In the genomic region with DNA sequence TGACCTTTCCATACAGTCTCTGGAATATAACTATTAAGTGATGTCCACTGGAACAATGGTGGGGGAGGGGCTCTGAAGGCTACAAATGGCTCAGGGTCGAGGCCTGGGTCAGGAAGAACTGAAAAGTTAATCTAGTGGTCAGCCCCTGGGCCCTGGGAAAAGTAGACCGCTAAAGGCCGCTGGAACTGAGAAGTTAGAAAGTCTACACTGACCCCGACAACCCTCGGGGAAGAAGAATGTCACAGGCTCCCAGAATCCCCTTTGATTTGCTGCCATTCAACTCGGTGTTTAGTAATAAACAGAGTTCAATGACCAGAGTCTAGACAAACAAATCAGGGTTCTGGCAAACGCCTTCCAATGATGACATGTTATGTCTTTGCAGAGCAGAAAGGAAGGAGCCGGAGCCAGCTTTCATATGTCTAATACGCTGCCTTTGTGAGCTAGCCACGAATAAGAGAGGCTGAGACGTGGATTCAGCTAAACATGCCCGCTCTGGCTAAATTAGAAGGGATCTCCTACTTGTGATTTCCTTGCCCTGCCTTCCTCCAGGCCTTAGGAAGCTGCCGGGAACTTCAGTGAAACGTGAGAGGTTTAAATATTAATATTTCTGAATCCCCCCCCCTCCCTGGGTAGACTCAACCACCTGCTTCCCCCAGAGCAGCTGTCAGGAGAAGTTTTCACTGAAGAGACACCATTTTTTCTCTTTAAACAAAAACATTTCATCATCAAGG, we compare ENCODE assay signal across 10 mouse cellular contexts.
DNase-seq lines count a peak whose midpoint lies in the region; ATAC-seq and TF ChIP-seq lines count a peak whose summit lies in the region.
"Had no signal": no experiment of that assay in that cellular context is flagged by ENCODE, and none has a peak within 500 bp of the region (broad histone marks: within the 10 kb centered on the region; RNA-seq: fewer than 3 reads in every experiment).

No protein-coding gene starts in this region.

- H3K9me3 ChIP-seq in kidney, embryonic 16.5 days (ENCODE audit: low read length): no peaks in the 10 kb centered on the region
- H3K9me3 ChIP-seq in embryonic facial prominence, embryonic 14.5 days (ENCODE audit: control insufficient read depth, low read length): no peaks in the 10 kb centered on the region
- no peaks in the 10 kb centered on the region for H3K9me3 ChIP-seq in lung, embryonic 14.5 days (ENCODE audit: low read depth, low read length)

- H3K9ac ChIP-seq in kidney, embryonic 16.5 days (replicated peaks; ENCODE audit: low read length): no peak overlapping the region
- H3K9ac ChIP-seq in embryonic facial prominence, embryonic 14.5 days (ENCODE audit: low read depth, low read length): no peak overlapping the region
- 0 out of 2 replicates have a peak overlapping the region, but pooled peaks have one; percentile 13 for H3K9ac ChIP-seq in lung, embryonic 14.5 days

- no peaks in the 10 kb centered on the region for H3K36me3 ChIP-seq in kidney, embryonic 16.5 days (ENCODE audit: insufficient read depth, low read length)
- no peaks in the 10 kb centered on the region for H3K36me3 ChIP-seq in embryonic facial prominence, embryonic 14.5 days (ENCODE audit: control insufficient read depth, insufficient read depth, low read length)
- no peaks in the 10 kb centered on the region for H3K36me3 ChIP-seq in lung, embryonic 14.5 days (ENCODE audit: insufficient read depth)

- TF ChIP-seq CTCF in lung, embryonic 14.5 days (IDR thresholded peaks at IDR 0.05; ENCODE audit: low read depth): no peak

- H3K4me2 ChIP-seq in kidney, embryonic 16.5 days (replicated peaks; ENCODE audit: low read depth, low read length): no peak overlapping the region
- no peak overlapping the region for H3K4me2 ChIP-seq in embryonic facial prominence, embryonic 14.5 days (ENCODE audit: low read depth, low read length)
- H3K4me2 ChIP-seq in lung, embryonic 14.5 days: no peak overlapping the region

- H3K27ac ChIP-seq in kidney, embryonic 16.5 days (ENCODE audit: low read length): no peak overlapping the region
- H3K27ac ChIP-seq in embryonic facial prominence, embryonic 14.5 days (replicated peaks; ENCODE audit: low read depth, low read length): no peak overlapping the region
- H3K27ac ChIP-seq in lung, embryonic 14.5 days (ENCODE audit: low read depth): peak overlapping the region; percentile 84

- no peak for ATAC-seq in kidney, embryonic 16.5 days (ENCODE audit: low FRiP score, low TSS enrichment)
- 0 out of 2 replicates have a peak, but pooled peaks have one; percentile 47 for ATAC-seq in embryonic facial prominence, embryonic 14.5 days (ENCODE audit: low read depth)
- ATAC-seq in lung, embryonic 14.5 days (ENCODE audit: insufficient read depth): peak; percentile 83
- no peak for ATAC-seq in megakaryocyte-erythroid progenitor cell, adult 5-6 weeks (replicated peaks; ENCODE audit: low FRiP score, low TSS enrichment, poor library complexity, severe bottlenecking)

- peaks cover 14% of the 10 kb centered on the region for H3K4me1 ChIP-seq in kidney, embryonic 16.5 days (ENCODE audit: insufficient read depth, low read length)
- 0 out of 2 replicates have a peak, but pooled peaks cover 3% of the 10 kb centered on the region for H3K4me1 ChIP-seq in embryonic facial prominence, embryonic 14.5 days (ENCODE audit: control insufficient read depth, insufficient read depth, low read length)
- peaks cover 15% of the 10 kb centered on the region for H3K4me1 ChIP-seq in lung, embryonic 14.5 days (ENCODE audit: insufficient read depth)

- peak; percentile 13 to 16 for DNase-seq in kidney, postnatal 36 days
- DNase-seq in embryonic facial prominence, embryonic 14.5 days (ENCODE audit: low spot score): peak; percentile 42
- DNase-seq in lung, embryonic 14.5 days: peak; percentile 92
- DNase-seq in neural tube, embryonic 10.5 days (ENCODE audit: extremely low spot score, low spot score): peak; percentile 37
- DNase-seq in spleen, postnatal 4 days (ENCODE audit: low spot score in 2 of 2): no peak
- DNase-seq in adrenal gland, adult (ENCODE audit: inconsistent age in 2 of 2, low spot score in 1 of 2): no peak
- DNase-seq: gastrocnemius, postnatal 25 days; heart, postnatal 4 days had no signal

- H3K27me3 ChIP-seq in kidney, embryonic 16.5 days (ENCODE audit: insufficient read depth, low read length): no peaks in the 10 kb centered on the region
- H3K27me3 ChIP-seq in embryonic facial prominence, embryonic 14.5 days (replicated peaks; ENCODE audit: control insufficient read depth, insufficient read depth, low read length): no peaks in the 10 kb centered on the region
- H3K27me3 ChIP-seq in lung, embryonic 14.5 days (ENCODE audit: insufficient read depth, low read length): no peaks in the 10 kb centered on the region

- 52% methylated on average over 14 of the region's 14 CpGs for WGBS in kidney, embryonic 16.5 days
- WGBS in embryonic facial prominence, embryonic 14.5 days: 37% methylated on average over 14 of the region's 14 CpGs
- WGBS in lung, embryonic 14.5 days: 16% methylated on average over 14 of the region's 14 CpGs

- no peak overlapping the region for H3K4me3 ChIP-seq in kidney, embryonic 16.5 days (ENCODE audit: low read length)
- no peak overlapping the region for H3K4me3 ChIP-seq in embryonic facial prominence, embryonic 14.5 days (ENCODE audit: low read depth, low read length)
- no peak overlapping the region for H3K4me3 ChIP-seq in lung, embryonic 14.5 days (ENCODE audit: low read depth, low read length)

Comparison
In these comparisons a context has a peak if more than half of its experiments do, and no peak if none do; other contexts are left out.
1. DNase-seq: peak in kidney, postnatal 36 days (2 of 2), embryonic facial prominence, embryonic 14.5 days (single experiment), lung, embryonic 14.5 days (single experiment) and neural tube, embryonic 10.5 days (single experiment); none in spleen, postnatal 4 days (0 of 2) and adrenal gland, adult (0 of 2).
2. ATAC-seq: peak in embryonic facial prominence, embryonic 14.5 days (single experiment) and lung, embryonic 14.5 days (single experiment); none in kidney, embryonic 16.5 days (single experiment) and megakaryocyte-erythroid progenitor cell, adult 5-6 weeks (single experiment).